Comparison of ENCODE assay signal across 23 mouse cellular contexts in genomic region chr5:106385219-106385618, GRCm38 (mm10).
DNase-seq lines count a peak whose midpoint lies in the region; ATAC-seq and TF ChIP-seq lines count a peak whose summit lies in the region.
"Had no signal": no experiment of that assay in that cellular context is flagged by ENCODE, and none has a peak within 500 bp of the region (broad histone marks: within the 10 kb centered on the region; RNA-seq: fewer than 3 reads in every experiment).

No protein-coding gene starts in this region.

- no peaks in the 10 kb centered on the region for H3K27me3 ChIP-seq in hindbrain, embryonic 16.5 days (replicated peaks; ENCODE audit: control insufficient read depth, insufficient read depth, low read length)
- no peaks in the 10 kb centered on the region for H3K27me3 ChIP-seq in hindbrain, embryonic 11.5 days (ENCODE audit: control insufficient read depth, insufficient read depth, low read length)
- peaks cover 5% of the 10 kb centered on the region; the same call in 1 of the 2 replicates for H3K27me3 ChIP-seq in midbrain, embryonic 11.5 days (ENCODE audit: control insufficient read depth, insufficient read depth, low read length)
- peaks cover 11% of the 10 kb centered on the region for H3K27me3 ChIP-seq in midbrain, embryonic 15.5 days (replicated peaks)
- H3K27me3 ChIP-seq: embryonic facial prominence, embryonic 15.5 days; heart, embryonic 15.5 days had no signal

- H3K4me3 ChIP-seq in hindbrain, embryonic 16.5 days (ENCODE audit: low read length), result no peak overlapping the region
- no peak overlapping the region for H3K4me3 ChIP-seq in hindbrain, embryonic 11.5 days (ENCODE audit: low read depth, low read length)
- no peak overlapping the region for H3K4me3 ChIP-seq in midbrain, embryonic 11.5 days (ENCODE audit: low read depth, low read length)
- no peak overlapping the region for H3K4me3 ChIP-seq in midbrain, embryonic 15.5 days
- H3K4me3 ChIP-seq: embryonic facial prominence, embryonic 15.5 days; erythroblast, embryonic 14.5 days; heart, adult 2 months; heart, embryonic 15.5 days; hindbrain, embryonic 15.5 days had no signal

- no peak for TF ChIP-seq POLR2A in brain, embryonic 14.5 days (IDR thresholded peaks at IDR 0.05; ENCODE audit: borderline replicate concordance, extremely low read depth, insufficient read depth, insufficient read length, poor library complexity, severe bottlenecking)

- H3K9me3 ChIP-seq in hindbrain, embryonic 16.5 days (ENCODE audit: control insufficient read depth, low read length), result peaks cover under 1% of the 10 kb centered on the region; the same call in 1 of the 2 replicates
- no peaks in the 10 kb centered on the region for H3K9me3 ChIP-seq in hindbrain, embryonic 11.5 days (ENCODE audit: control insufficient read depth, low read length)
- no peaks in the 10 kb centered on the region for H3K9me3 ChIP-seq in midbrain, embryonic 11.5 days (ENCODE audit: control insufficient read depth, low read length)
- no peaks in the 10 kb centered on the region for H3K9me3 ChIP-seq in midbrain, embryonic 15.5 days
- H3K9me3 ChIP-seq: embryonic facial prominence, embryonic 15.5 days; heart, embryonic 15.5 days; hindbrain, embryonic 15.5 days had no signal

- peak; percentile 58; the same call in 1 of the 2 replicates for ATAC-seq in hindbrain, embryonic 16.5 days
- no peak for ATAC-seq in hindbrain, embryonic 11.5 days (ENCODE audit: low FRiP score)
- peak; percentile 43 for ATAC-seq in midbrain, embryonic 11.5 days (ENCODE audit: low FRiP score)
- 0 out of 2 replicates have a peak, but pooled peaks have one; percentile 42 for ATAC-seq in midbrain, embryonic 15.5 days (replicated peaks)
- no peak for ATAC-seq in CD4-positive, CD25-positive, alpha-beta regulatory T cell, adult 4 months
- ATAC-seq: forebrain, embryonic 16.5 days had no signal

- H3K4me2 ChIP-seq in hindbrain, embryonic 16.5 days (ENCODE audit: low read length), result no peak overlapping the region
- no peak overlapping the region for H3K4me2 ChIP-seq in hindbrain, embryonic 11.5 days (replicated peaks; ENCODE audit: low read depth, low read length)
- H3K4me2 ChIP-seq in midbrain, embryonic 11.5 days, result no peak overlapping the region
- no peak overlapping the region for H3K4me2 ChIP-seq in midbrain, embryonic 15.5 days
- H3K4me2 ChIP-seq: embryonic facial prominence, embryonic 15.5 days; heart, embryonic 11.5 days; heart, embryonic 15.5 days; hindbrain, embryonic 15.5 days had no signal

- DNase-seq in hindbrain, embryonic 11.5 days (ENCODE audit: low spot score), result no peak
- DNase-seq in brain, embryonic 14.5 days (ENCODE audit: low read depth), result peak; percentile 79
- no peak for DNase-seq in midbrain, embryonic 11.5 days (ENCODE audit: low spot score, missing footprints)
- no peak for DNase-seq in frontal cortex, postnatal 14 days (ENCODE audit: low spot score in 2 of 2)
- DNase-seq in thymus, adult 18-20 months, result no peak
- DNase-seq: adrenal gland, postnatal 10 days; cerebellum, adult 11-12 months; cerebellum, adult 9-10 months; cerebellum, postnatal 36 days; embryo, embryonic 11 days; gastrocnemius, postnatal 14 days; heart, adult 2 months; heart, postnatal 14 days had no signal

- WGBS in hindbrain, embryonic 16.5 days, result 38% methylated on average over 6 of the region's 6 CpGs
- 66% methylated on average over 6 of the region's 6 CpGs for WGBS in hindbrain, embryonic 11.5 days
- 18% methylated on average over 6 of the region's 6 CpGs for WGBS in midbrain, embryonic 11.5 days
- WGBS in midbrain, embryonic 15.5 days, result 22% methylated on average over 6 of the region's 6 CpGs

- no peaks in the 10 kb centered on the region for H3K36me3 ChIP-seq in hindbrain, embryonic 16.5 days (ENCODE audit: control insufficient read depth, insufficient read depth, low read length)
- no peaks in the 10 kb centered on the region for H3K36me3 ChIP-seq in hindbrain, embryonic 11.5 days (ENCODE audit: control insufficient read depth, insufficient read depth, low read length)
- no peaks in the 10 kb centered on the region for H3K36me3 ChIP-seq in midbrain, embryonic 11.5 days (ENCODE audit: control insufficient read depth, insufficient read depth, low read length)
- no peaks in the 10 kb centered on the region for H3K36me3 ChIP-seq in midbrain, embryonic 15.5 days (replicated peaks)
- H3K36me3 ChIP-seq: embryonic facial prominence, embryonic 15.5 days; G1E; heart, embryonic 15.5 days; hindbrain, embryonic 15.5 days had no signal

- no peaks in the 10 kb centered on the region; the same call in none of the 2 replicates for H3K4me1 ChIP-seq in hindbrain, embryonic 16.5 days (ENCODE audit: control insufficient read depth, insufficient read depth, low read depth, low read length)
- no peaks in the 10 kb centered on the region for H3K4me1 ChIP-seq in hindbrain, embryonic 11.5 days (replicated peaks; ENCODE audit: control insufficient read depth, insufficient read depth, low read length)
- peaks cover 27% of the 10 kb centered on the region for H3K4me1 ChIP-seq in midbrain, embryonic 11.5 days (ENCODE audit: control insufficient read depth, insufficient read depth, low read length)
- H3K4me1 ChIP-seq in midbrain, embryonic 15.5 days, result peaks cover 26% of the 10 kb centered on the region
- H3K4me1 ChIP-seq: embryonic facial prominence, embryonic 15.5 days; heart, embryonic 15.5 days had no signal

- no peak for TF ChIP-seq CTCF in brain, embryonic 14.5 days (IDR thresholded peaks at IDR 0.05; ENCODE audit: borderline replicate concordance, extremely low read depth, insufficient read depth, insufficient read length)

- no peak overlapping the region for H3K9ac ChIP-seq in hindbrain, embryonic 16.5 days (ENCODE audit: low read depth, low read length)
- H3K9ac ChIP-seq in hindbrain, embryonic 11.5 days (ENCODE audit: low read depth, low read length), result no peak overlapping the region
- H3K9ac ChIP-seq in midbrain, embryonic 11.5 days (ENCODE audit: low read length), result no peak overlapping the region
- H3K9ac ChIP-seq in midbrain, embryonic 15.5 days, result no peak overlapping the region
- H3K9ac ChIP-seq: embryonic facial prominence, embryonic 15.5 days; heart, embryonic 15.5 days; hindbrain, embryonic 15.5 days had no signal

- no peak overlapping the region for H3K27ac ChIP-seq in hindbrain, embryonic 16.5 days (ENCODE audit: low read depth, low read length)
- no peak overlapping the region for H3K27ac ChIP-seq in hindbrain, embryonic 11.5 days (ENCODE audit: low read depth, low read length)
- peak overlapping the region; percentile 6; the same call in 1 of the 2 replicates for H3K27ac ChIP-seq in midbrain, embryonic 11.5 days (ENCODE audit: low read depth, low read length)
- no peak overlapping the region for H3K27ac ChIP-seq in midbrain, embryonic 15.5 days
- H3K27ac ChIP-seq: embryonic facial prominence, embryonic 15.5 days; heart, adult 2 months; heart, embryonic 15.5 days; hindbrain, embryonic 15.5 days had no signal

Comparison
In these comparisons a context has a peak if more than half of its experiments do, and no peak if none do; other contexts are left out.
1. ATAC-seq: peak in hindbrain, embryonic 16.5 days (single experiment), midbrain, embryonic 11.5 days (single experiment) and midbrain, embryonic 15.5 days (single experiment); none in hindbrain, embryonic 11.5 days (single experiment) and CD4-positive, CD25-positive, alpha-beta regulatory T cell, adult 4 months (single experiment).